Mouse (Mus musculus) frontal cortex, postnatal 10 days (tissue): ENCODE results near the gene Jmjd6.
"Not testable (repeated sequence)": the region's sequence is repeated elsewhere in the genome, so short reads cannot be mapped to it uniquely, and the experiment has no call there.

Source experiments
- DNase-seq, 2 experiments: peaks; one replicate each; pipeline ENCODE4 v3.0.0; 2022; ENCODE audit warnings: low spot score in 2 of 2, mixed read lengths in 1 of 2

The Jmjd6 gene

GRCm38 (mm10) chr11:116823885-116824284 lies 19.4 kb downstream of the Jmjd6 start:
- not testable (repeated sequence) for DNase-seq

- DNase-seq = no peak
These were observed 20.0 kb downstream of the Jmjd6 start for GRCm38 (mm10) chr11:116823255-116823654.

GRCm38 (mm10) chr11:116822626-116823025 lies 20.6 kb downstream of the Jmjd6 start:
- DNase-seq = no peak

- no peak for DNase-seq
These were observed 21.0 kb downstream of the Jmjd6 start for GRCm38 (mm10) chr11:116822215-116822614.

GRCm38 (mm10) chr11:116821057-116821940 lies 21.9 kb downstream of the Jmjd6 start:
- no peak for DNase-seq

GRCm38 (mm10) chr11:116819932-116820593 lies 23.2 kb downstream of the Jmjd6 start:
- no peak for DNase-seq

GRCm38 (mm10) chr11:116818722-116819121 lies 24.5 kb downstream of the Jmjd6 start:
- DNase-seq = no peak

GRCm38 (mm10) chr11:116817567-116817966 lies 25.7 kb downstream of the Jmjd6 start:
- no peak for DNase-seq

GRCm38 (mm10) chr11:116816769-116817168 lies 26.5 kb downstream of the Jmjd6 start:
- DNase-seq = no peak

- DNase-seq = no peak
These were observed 28.3 kb downstream of the Jmjd6 start for GRCm38 (mm10) chr11:116814884-116815415.

- DNase-seq = peak; percentile 39 to 51
These were observed 29.0 kb downstream of the Jmjd6 start for GRCm38 (mm10) chr11:116814076-116814883.

- DNase-seq = no peak
These were observed 29.6 kb downstream of the Jmjd6 start for GRCm38 (mm10) chr11:116813610-116814009.

- DNase-seq = no peak
These were observed 30.3 kb downstream of the Jmjd6 start for GRCm38 (mm10) chr11:116812793-116813529.

- DNase-seq = peak; percentile 67 to 74
These were observed 32.0 kb downstream of the Jmjd6 start for GRCm38 (mm10) chr11:116810983-116811901.

- DNase-seq = no peak
These were observed 32.7 kb downstream of the Jmjd6 start for GRCm38 (mm10) chr11:116810528-116810927.

- no peak for DNase-seq
These were observed 33.7 kb downstream of the Jmjd6 start for GRCm38 (mm10) chr11:116809520-116809919.

- no peak for DNase-seq
These were observed 34.3 kb downstream of the Jmjd6 start for GRCm38 (mm10) chr11:116808811-116809395.

- DNase-seq = peak in 1 of 2 experiments; percentile 82
These were observed 35.2 kb downstream of the Jmjd6 start for GRCm38 (mm10) chr11:116807938-116808606.

GRCm38 (mm10) chr11:116807526-116807925 lies 35.7 kb downstream of the Jmjd6 start:
- DNase-seq = no peak
